In genomic region chr5:93206109-93207005, GRCm38 (mm10) we compare ENCODE assay signal across 8 mouse cellular contexts. TPM values are rescaled to one million over a fixed set of nuclear protein-coding genes. Genes with fewer than 3 reads are reported as not detected.
A peak's percentile ranks its signal among the peaks of the same experiment; 100 is the strongest.
DNase-seq lines count a peak whose midpoint lies in the region; ATAC-seq lines count a peak whose summit lies in the region.

TSS of gene Ccni (minus strand) at chr5:93206495.
TSS of gene 2010109A12Rik (plus strand) at chr5:93206518.

- H3K27me3 ChIP-seq in hindbrain, embryonic 13.5 days, result no peaks in the 10 kb centered on the region

- DNase-seq in NIH3T3 (ENCODE audit: low read depth), result peak; percentile 98
- peak; percentile 97 to 98 for DNase-seq in cerebellum, postnatal 10 days
- DNase-seq in frontal cortex, postnatal 10 days (ENCODE audit: low spot score in 2 of 2), result peak; percentile 91 to 94
- peak; percentile 88 to 96 for DNase-seq in layer of hippocampus, postnatal 25 days (ENCODE audit: extremely low spot score in 1 of 2, low spot score in 1 of 2)
- peak; percentile 95 for DNase-seq in lung, postnatal 25 days (ENCODE audit: low spot score)
- peak; percentile 97 for DNase-seq in retina, embryonic 14.5 days (ENCODE audit: low spot score)
- peak; percentile 97 for DNase-seq in thymus, postnatal 4 days

- peak within 1 kb of the TSS; percentile 96 for H3K9ac ChIP-seq in hindbrain, embryonic 13.5 days

- peak within 1 kb of the TSS; percentile 68 for H3K4me2 ChIP-seq in hindbrain, embryonic 13.5 days

- peaks cover 3% of the 10 kb centered on the region for H3K36me3 ChIP-seq in hindbrain, embryonic 13.5 days

- ATAC-seq in hindbrain, embryonic 13.5 days (ENCODE audit: low FRiP score), result peak; percentile 96

- H3K4me1 ChIP-seq in hindbrain, embryonic 13.5 days (replicated peaks), result peaks cover 21% of the 10 kb centered on the region

- H3K4me3 ChIP-seq in hindbrain, embryonic 13.5 days, result peak within 1 kb of the TSS; percentile 94

- H3K27ac ChIP-seq in hindbrain, embryonic 13.5 days, result peak within 1 kb of the TSS; percentile 92

- no peaks in the 10 kb centered on the region for H3K9me3 ChIP-seq in hindbrain, embryonic 13.5 days

- WGBS in hindbrain, embryonic 13.5 days, result under 1% methylated on average over 74 of the region's 79 CpGs

RNA-seq across cellular contexts. Expression of gene Ccni, which starts in this region (rescaled TPM):
- 137 and 140 TPM in 2 replicates for polyA plus RNA-seq in hindbrain, embryonic 13.5 days (2015; fragmentation: Nextera tagmentation; extraction: Ambion mirVana)
- 100 to 1,000 TPM; 271 to 283 TPM for total RNA-seq in layer of hippocampus, postnatal 25 days (2021)

RNA-seq across cellular contexts. Expression of gene 2010109A12Rik, which starts in this region (rescaled TPM):
- 2.0 and 2.2 TPM in 2 replicates for polyA plus RNA-seq in hindbrain, embryonic 13.5 days (2015; fragmentation: Nextera tagmentation; extraction: Ambion mirVana)
- total RNA-seq in layer of hippocampus, postnatal 25 days (2021), result 1 to 10 TPM in 1 of 2 experiments, under 1 TPM in 1; 0.49 to 2.6 TPM

Comparison
In these comparisons a context has a peak if more than half of its experiments do, and no peak if none do; other contexts are left out.
1. Peak in every context shown above with its lines: DNase-seq, ATAC-seq, H3K4me3 ChIP-seq and H3K27ac ChIP-seq.